Mouse (Mus musculus): ENCODE data around the gene Stam2.

The Stam2 gene

DNA sequence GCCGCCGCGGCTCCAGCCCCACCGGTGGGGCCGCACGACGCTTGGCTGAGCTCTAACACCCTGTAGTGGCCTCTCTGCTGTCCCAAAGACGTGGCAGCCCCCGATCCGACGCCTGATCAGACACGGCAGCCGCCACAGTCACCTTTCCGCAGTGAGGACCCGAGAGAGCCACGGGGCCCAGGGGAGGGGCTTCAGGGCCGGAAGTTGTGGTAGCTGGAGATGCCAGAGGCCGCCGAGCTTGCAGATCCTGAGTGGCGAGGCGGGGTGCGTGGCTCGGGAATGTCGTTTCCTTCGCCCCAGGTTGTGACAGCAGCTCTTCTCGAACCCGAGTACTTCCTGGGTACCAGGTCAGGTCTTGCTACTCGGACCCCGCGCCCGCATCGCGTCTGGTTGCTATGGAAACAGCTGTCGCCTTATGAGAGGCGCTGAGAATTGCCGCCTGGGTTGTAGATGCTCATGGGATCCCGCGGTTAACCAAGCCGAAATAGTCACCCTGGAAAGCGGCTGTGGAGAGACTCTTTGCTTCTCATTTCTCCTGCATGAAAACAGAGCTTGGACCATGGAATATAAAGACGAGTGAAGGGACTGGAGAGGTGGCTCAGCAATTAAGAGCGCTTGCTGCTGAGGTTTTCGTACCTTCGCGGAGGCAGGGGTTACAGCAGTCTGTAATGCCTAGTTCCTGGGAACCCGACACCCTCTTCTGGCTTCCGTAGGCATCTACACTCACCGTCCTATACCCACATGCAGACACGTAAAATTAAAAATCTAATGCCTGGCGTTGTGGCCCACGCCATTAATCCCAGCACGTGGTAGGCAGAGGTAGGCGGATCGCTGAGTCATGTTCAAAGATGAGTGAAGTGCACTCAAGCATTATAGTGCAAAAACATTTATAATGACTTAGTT, at the start of gene Stam2:
TSS of gene Stam2 (minus strand) at position 26 of the 903 bp plus-strand sequence.
- DNase-seq (ENCODE audit: extremely low spot score): peak; percentile 96

DNA sequence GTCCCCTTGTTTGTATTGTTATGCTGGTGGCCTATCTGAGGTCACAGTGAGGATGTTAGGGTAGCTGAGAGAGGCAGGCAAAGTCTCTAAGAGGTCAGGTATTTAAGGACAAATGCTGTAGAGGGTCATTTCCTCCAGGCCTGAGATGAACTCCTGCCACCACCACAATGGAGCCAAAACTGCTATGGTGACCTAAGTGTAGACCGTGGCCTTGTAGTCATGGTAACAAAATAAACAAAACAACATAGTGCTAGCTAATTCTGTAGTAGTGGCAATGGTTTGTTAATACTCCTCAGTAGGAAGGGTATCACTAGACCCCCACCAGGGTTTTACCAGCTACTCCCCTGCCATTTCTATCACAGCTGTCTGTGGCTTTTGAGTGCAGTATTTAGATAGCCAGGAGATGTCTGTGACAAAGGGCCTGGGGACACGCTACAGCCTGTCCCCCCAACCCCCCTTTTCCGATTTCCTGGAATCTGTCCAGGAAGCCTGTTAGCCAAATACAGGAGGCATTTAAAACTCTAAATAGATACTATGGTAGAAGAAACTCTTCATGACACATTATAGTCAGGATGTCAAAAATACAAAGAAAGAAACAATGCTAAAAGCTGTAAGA, 43.1 kb upstream of the Stam2 start:
- peak; percentile 17 for DNase-seq (ENCODE audit: extremely low spot score)

DNA sequence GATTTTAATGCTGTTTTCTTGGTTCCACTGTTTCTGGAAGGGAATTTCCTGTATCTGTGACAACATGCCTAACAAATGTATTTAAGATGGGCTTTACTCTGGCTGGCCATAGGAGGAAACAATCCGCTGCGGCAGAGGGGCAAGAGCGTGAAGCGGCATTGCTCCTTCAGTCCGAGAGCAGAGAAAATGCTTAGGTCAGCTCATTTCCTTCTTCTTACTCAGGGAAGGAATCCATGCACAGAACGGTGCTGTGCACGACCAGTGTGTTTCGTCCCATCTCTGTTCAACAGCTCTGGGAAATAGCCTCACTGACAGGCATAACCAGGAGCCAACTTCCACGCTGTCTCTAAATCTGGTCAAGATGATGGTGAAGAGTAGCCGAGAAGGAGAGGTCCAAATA, 37.9 kb upstream of the Stam2 start:
- DNase-seq (ENCODE audit: extremely low spot score): no peak

DNA sequence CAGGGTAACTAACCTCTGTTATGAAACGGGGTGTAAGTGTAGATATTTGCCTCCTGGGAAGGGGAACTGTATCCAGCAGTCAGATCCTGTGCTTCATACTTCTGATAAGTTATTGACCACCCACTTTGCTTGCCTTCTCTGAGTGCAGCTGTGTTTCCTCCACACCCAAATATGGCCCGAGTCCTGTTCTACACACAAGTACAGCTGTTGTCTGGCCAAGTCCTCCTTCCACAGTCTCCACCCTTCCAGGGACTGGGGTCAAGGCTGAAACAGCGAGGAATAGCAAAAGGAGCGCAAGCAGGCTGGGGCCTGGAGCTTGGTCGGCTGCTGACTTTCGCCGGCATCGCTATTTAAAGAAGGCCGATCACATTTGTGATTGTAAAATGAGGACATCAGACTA, 37.3 kb upstream of the Stam2 start:
- DNase-seq (ENCODE audit: extremely low spot score): no peak

DNA sequence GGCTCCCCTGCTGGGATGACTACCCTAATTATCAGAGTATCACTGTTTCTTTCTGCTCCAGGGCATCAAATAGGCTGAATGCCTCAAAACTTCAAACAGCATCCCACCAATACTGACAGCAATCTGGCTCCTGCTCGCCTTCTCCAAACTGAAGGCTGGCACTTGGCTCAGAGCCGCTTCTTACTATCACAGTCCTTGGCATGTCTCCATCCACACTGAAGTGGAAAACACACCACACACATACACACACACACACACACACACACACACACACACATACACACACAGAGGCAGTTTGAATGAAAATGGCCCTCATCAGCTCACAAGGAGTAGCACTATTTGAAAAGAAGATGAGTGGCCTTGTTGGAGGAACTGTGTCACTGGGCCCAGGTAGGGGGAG, 35.8 kb upstream of the Stam2 start:
- DNase-seq (ENCODE audit: extremely low spot score): no peak

DNA sequence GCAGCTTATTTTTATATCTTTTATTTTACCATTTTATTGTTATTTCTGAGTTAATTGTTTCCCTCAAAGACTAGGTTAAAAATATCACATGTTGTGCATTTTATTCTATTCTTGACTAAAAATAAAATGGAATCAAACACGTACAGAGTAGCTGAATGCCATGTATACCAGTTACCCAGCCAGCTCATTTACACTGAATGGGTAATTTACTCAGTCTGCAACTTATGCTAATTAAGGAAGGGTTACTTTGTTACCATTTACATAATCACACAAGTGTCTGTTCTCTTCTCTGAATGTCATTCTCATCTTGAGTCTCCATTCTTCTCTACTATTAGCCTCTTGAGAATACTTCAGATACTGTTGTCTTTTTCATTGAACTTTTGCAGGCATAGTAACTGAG, 32.3 kb upstream of the Stam2 start:
- DNase-seq (ENCODE audit: extremely low spot score): no peak

DNA sequence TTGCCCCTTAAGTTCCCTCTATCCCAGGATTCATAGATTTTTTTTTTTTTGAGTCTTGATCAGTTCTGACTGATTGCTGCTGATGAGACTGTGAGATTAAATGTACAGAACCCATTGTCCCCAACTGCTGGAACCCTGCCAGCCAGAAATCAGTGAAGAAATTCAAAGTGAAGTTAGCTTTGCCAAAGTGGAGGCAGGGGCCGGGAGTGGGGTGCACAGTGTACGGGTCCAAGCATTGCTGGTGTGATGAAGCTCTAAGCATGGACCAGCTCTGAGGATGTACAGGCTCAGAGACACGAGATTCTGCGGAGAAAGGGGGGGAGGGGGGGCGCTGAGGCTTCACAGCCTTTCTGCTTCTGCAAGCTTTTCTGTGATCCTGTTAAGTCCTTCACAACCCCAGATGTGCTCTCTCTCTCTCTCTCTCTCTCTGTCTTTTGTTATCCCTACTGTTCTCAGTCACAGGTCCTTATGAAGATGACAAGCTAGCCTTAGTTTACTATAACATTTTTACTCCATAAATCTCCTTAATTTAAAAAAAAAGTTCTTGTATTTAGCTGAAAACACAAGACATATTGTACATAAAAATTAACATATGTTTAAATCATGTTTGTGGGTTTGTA, 30.8 kb upstream of the Stam2 start:
- DNase-seq (ENCODE audit: extremely low spot score): no peak

DNA sequence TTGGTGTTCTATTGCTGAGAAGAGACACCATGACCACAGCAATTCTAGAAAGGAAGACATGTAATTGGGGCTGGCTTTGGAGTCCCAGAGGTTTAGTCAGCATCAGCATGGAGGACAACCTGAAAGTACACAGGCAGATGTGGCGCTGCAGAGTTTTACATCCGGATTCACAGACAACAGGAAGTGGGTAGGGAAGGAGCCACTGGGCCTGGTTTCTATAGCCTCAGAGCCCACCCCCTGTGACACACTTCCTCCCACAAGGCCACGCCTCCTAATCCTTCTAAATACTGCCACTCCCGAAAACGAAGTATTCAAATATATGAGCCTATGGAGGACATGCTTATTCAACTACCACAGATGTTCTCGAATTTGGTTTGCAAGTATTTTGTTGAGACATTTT, 23.0 kb upstream of the Stam2 start:
- no peak for DNase-seq (ENCODE audit: extremely low spot score)

DNA sequence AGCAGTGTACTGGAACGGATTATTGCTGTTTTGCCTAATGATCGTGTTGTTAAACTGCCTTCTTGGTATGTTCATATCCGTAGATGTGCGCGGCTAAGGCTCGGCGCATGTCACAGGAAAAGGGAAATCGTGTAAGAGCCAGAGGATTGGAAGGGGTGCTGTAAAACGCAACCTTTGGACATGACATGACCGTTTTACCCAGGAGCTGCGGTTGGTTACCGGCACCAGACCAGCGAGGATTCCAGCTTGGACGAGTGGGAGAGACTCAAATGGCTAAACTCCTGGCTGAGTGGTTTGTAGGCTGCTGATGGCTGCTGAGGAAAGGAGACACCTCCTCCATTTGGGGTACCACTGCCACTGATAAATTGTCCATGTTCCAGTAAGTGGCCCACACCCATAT, 21.8 kb upstream of the Stam2 start:
- no peak for DNase-seq (ENCODE audit: extremely low spot score)

DNA sequence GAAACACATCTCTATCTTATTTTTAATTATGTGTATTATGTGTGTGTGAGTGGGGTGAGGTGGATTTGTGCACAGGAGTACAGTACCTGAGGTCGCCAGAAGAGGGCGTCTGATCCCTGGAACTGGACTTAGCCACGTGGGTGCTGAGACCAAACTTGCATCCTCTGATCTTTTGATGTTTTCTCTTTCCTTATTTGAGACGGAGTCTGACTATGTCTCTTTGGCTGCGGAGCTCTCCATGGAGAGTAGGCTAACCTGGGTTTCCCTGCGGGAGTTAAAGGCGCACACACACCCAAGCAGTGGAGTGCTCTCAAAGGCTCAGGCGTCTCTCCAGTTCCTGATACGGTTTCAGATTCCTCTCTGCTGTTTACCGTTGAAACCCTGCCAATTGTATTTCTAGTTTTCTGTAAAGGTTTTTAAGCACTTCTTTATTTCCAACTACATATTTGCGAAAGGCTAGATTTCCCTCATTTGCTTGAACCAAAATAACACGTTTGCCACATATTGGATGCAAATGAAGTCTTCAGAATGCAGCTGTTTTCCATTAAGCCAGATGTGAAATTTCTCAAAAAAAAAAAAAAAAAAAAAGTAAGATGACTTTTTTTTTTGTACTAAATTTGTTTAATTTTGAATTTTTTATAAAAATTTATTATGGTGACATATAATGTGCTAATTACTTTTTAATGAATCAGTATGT, 21.1 kb upstream of the Stam2 start:
- peak; percentile 79 for DNase-seq (ENCODE audit: extremely low spot score)

DNA sequence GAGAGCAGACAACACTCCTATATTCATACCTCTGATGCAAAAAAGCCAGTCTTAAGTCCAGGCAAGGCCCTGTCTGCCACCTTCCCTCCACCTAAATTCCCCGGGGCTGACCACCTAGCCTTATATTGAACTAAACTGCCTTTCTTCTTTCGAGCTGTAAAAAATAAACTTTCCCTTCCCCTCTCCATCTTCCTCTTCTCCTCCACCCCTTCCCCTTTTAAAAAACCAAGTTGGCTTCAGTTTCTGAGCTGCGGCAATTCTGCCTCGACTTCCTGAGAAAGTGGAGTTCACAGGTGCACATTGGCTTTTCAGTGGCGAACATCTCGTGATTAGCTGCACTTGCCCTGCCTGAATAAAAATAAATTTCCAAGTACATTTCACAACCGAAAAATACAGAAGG, 20.4 kb upstream of the Stam2 start:
- DNase-seq (ENCODE audit: extremely low spot score): no peak

DNA sequence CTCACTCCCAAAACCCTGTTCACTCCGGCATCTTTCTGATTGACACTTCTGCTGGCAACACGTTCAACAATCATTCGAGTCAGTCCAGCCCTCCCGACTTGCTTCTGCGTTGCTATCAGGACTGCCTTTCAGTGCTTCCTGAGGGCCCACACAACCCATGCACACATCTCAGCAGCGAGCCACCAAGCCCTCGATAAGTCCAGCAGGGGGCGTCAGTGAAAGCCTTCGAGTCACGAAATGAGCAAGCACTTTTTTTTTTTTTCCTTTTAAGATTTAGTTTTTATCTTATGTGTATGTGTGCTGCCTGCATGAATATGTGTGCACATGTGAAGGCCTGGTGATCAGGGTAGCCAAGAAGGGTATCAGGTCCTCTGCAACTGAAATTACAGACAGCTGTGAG, 16.5 kb upstream of the Stam2 start:
- DNase-seq (ENCODE audit: extremely low spot score): peak; percentile 51

DNA sequence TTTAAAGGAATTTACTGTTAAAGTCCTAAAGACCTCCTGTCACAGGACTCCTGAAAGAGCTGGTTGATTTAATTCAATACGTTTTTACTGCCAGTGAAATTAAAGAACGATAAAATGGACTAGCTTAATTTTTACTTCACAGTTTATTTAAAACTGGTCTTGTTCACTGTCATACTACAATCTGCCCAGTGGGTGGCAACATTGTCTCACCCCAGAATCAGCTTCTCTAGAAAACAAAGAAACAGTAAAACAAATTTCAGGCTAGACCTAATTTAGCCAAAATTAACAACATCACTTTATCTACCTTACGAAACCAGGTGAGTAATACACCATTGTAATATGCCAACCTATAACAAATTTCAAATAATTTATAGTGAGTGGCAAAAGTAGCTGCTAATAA, 14.6 kb upstream of the Stam2 start:
- peak; percentile 44 for DNase-seq (ENCODE audit: extremely low spot score)

DNA sequence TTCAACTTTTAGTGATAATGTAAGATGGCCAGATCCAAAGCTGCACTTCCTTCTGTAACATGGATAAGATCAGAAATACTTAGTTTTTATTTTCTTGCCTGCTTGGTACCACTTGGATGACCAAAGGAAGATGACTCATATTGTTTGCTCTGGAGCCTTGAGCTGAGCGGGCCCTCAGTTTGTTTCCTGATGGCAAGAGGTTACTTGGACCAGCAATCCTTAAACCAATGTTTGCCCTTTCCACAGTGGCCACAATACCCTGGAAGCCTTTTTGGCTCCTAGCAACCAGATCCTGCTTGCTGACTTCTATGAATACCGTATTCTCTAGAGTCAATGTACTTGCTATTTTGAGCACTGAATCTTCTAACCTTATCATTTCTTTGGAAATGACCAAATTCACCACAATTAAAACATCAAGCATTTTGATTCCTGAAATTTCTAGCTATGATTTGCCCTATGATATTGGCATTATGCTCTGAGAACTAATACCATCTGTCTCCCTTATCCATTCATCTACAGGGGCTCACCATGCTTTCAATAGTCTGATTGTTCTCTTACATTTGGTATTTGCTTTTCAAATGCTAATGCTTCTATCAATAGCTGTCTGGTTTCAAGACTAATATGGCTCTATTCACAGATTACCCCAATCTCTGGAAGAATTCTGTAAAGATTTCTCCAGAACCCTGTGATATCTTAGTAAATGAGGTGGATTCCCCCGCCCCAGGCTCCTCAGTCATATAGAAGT, 11.7 kb upstream of the Stam2 start:
- no peak for DNase-seq (ENCODE audit: extremely low spot score)

DNA sequence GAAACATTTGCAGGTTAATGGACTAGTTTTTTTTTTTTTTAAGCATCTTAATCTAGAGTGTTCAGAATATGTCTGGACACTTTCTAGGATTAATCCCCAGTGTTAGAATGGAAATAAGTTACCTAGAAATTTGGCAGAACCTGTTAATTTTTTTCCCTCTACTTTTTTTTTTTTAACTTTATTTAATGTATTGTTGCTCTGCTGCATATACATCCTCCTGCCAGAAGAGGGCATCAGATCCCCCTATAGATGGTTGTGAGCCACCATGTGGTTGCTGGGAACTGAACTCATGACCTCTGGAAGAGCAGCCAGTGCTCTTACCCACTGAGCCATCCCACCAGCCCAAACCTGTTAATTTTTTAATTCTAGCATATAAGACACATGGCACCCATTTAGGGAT, 2.0 kb upstream of the Stam2 start:
- no peak for DNase-seq (ENCODE audit: extremely low spot score)

DNA sequence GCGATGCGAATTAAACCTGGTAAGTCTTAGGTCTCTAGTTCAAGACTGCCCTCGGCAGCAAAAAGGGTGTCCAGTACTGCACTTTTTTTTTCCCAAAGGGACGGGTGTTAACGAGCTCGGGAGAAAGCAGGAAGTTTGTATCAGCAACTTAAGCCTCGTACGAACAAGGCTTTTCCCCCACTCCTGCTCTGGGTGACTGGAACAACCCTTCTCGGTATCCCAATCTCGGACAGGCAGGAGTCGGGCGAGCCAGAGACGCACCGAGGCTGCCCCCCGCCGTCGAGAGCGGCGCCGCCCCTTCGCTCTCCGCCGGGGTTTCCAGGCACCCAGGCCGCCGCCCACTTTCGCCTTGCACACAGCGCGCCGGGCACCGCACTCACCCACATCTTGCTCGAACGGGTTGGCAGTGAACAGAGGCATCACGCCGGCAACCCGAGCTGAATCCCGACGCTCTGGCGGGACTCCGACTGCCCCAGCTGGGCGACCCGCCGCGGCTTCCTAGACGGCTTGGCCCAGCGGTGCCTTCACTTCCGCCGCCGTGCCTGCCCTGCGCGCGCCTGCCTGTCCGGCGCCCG, 313 bp downstream of the Stam2 start:
- no peak for DNase-seq (ENCODE audit: extremely low spot score)

DNA sequence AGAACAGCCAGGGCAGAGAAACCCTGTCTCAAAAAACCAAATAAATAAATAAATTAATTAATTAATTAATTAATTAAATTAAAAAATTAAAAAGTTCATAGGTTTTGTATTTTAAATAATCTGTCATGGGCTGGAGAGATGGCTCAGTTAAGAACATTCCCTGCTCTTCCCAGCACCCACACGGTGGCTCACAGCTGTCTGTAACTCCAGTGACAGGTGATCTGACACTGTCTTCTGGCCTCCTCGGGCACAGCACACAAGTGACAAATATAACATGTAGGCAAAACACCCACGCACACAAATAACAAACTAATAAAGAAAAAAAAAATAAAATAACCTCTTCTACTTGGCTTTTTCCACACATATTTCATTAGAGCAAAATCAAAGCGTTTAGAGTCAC, 1.5 kb downstream of the Stam2 start:
- DNase-seq (ENCODE audit: extremely low spot score): no peak

DNA sequence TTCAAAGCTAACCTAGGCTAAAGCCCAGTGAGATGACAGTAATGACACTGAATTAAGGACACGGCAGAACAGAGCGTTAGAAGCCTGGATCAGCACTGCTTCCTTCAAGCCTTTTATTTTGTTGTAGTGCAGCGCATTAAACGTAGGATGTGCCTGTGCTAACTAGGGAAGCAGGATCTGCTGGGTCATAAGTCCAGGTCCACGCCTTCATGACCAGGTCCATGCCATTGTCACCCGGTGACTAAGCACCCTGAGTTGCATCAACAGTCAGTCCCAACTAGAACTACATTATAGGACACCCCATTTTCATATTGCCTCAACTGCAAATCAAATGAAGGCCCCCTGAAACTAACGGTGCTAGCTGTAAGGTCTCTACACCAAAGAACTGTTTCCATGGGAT, 7.6 kb downstream of the Stam2 start:
- DNase-seq (ENCODE audit: extremely low spot score): no peak

DNA sequence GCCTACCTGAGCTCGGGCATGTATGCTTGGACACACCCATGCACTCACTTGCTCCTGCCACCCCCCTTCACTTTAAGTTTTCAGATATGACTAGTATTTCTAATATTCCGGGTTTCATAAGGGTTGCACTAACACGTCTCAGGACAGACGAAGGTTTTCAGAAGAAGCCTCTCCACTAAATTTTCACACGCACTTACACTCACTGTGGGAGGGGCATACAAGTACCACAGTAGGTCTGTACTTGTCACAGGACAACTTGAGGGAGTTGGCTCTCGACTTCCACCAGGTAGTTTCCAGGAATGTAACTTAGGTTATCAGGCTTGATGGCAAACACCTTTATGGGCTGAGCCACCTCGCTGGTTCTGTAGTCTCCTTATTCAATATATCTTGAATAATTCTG, 8.4 kb downstream of the Stam2 start:
- DNase-seq (ENCODE audit: extremely low spot score): no peak

DNA sequence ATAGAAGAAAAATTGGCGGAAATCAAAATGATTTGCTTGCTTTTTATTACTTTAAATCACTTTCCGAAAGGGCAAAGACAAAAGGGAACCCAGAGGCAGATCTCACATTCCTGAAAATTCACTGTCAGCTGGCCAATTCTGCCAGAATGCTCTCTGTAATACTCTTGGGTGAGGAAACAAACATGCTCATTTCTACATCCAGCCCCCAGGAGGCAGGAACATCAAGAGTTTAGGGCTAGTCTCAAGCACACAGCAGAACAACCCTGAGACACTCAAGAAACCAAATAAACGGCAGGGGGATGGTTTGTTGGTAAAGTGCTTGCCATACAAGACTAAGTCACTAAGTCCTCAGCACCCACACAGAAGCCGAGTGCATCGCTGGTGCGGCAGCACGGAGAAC, 9.5 kb downstream of the Stam2 start:
- DNase-seq (ENCODE audit: extremely low spot score): no peak

DNA sequence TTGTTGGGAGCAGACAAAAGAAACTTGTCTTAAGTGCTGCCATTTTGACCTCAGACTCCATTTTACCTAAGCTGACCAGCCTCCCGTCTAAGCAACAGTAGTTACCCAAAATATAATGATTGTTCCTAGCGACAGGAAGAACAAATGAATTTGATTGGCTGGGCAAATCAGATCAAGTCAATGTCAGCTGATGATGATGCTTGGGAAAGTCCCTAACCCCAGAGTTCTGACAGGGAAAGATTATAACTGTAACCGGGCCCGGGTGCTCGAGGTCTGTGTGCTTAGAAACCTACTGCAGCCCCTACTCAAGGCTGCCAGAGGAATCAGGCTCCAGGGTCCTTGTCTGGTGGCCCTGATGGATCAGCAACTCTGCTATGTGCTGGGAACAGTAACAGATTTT, 10.1 kb downstream of the Stam2 start:
- DNase-seq (ENCODE audit: extremely low spot score): no peak
